In the genomic region with DNA sequence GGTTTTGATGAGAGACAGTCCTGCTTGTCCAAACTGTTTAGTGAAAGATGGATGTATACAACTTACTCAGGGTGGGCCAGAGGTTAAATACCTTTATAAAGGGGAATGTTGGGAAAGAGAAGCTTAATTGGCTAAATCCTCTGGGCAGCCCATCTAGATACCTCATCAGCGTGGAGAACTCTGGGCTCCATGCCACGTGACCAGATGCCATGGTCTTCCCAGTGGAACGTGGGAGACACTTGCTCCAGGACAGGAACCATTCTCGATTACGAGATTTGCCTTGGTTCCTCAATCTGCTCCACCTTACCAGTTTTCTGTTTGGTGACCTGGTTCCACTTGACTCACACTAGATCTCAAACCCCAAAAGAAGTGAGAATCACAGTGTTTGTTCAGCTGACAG, we compare ENCODE assay signal across 19 mouse cellular contexts.
A peak's percentile ranks its signal among the peaks of the same experiment; 100 is the strongest.
DNase-seq lines count a peak whose midpoint lies in the region; ATAC-seq and TF ChIP-seq lines count a peak whose summit lies in the region.
"Had no signal": no experiment of that assay in that cellular context is flagged by ENCODE, and none has a peak within 500 bp of the region (broad histone marks: within the 10 kb centered on the region; RNA-seq: fewer than 3 reads in every experiment).

No protein-coding gene starts in this region.

- H3K79me3 ChIP-seq in C2C12 (ENCODE audit: low read depth), result no peaks in the 10 kb centered on the region

- H3ac ChIP-seq in C2C12 (ENCODE audit: control insufficient read depth, insufficient read length, low read depth), result no peak overlapping the region

- H3K79me2 ChIP-seq in C2C12 (ENCODE audit: control insufficient read depth, insufficient read depth), result no peaks in the 10 kb centered on the region

- peak; percentile 79 to 82 for DNase-seq in cerebellum, postnatal 10 days
- DNase-seq in cerebellum, adult 9-10 months, result no peak
- no peak for DNase-seq in frontal cortex, postnatal 36 days (ENCODE audit: low spot score in 2 of 2)
- DNase-seq in brain, adult 2 months (ENCODE audit: low read depth, low spot score), result peak; percentile 63
- DNase-seq in adrenal gland, adult 8-10 months, result no peak
- DNase-seq: adrenal gland, postnatal 10 days; B cell, adult 2 months; cerebellum, adult 9-11 months; forebrain, postnatal 0 days; gastrocnemius, postnatal 36 days; heart, adult 11 months; heart, postnatal 4 days; kidney, adult 2 months had no signal

- H3K27me3 ChIP-seq in C2C12 (ENCODE audit: control insufficient read depth, insufficient read depth, insufficient read length), result no peaks in the 10 kb centered on the region
- H3K27me3 ChIP-seq: embryonic facial prominence, embryonic 12.5 days; heart, embryonic 13.5 days; hindbrain, embryonic 13.5 days; intestine, embryonic 15.5 days had no signal

- H3K36me3 ChIP-seq in C2C12 (ENCODE audit: control insufficient read depth, insufficient read depth), result peaks cover 77% of the 10 kb centered on the region

- TF ChIP-seq CTCF in C2C12 (IDR thresholded peaks at IDR 0.05; ENCODE audit: control insufficient read depth, insufficient read depth, insufficient read length), result no peak

- peak; percentile 10; the same call in 1 of the 2 replicates for ATAC-seq in frontal cortex, adult (ENCODE audit: low TSS enrichment)
- ATAC-seq: forebrain, postnatal 0 days; intestine, embryonic 15.5 days had no signal

- H3K4me3 ChIP-seq in C2C12 (ENCODE audit: insufficient read depth, poor library complexity, severe bottlenecking), result no peak overlapping the region
- H3K4me3 ChIP-seq: embryonic facial prominence, embryonic 12.5 days; heart, embryonic 13.5 days; hindbrain, embryonic 13.5 days; intestine, embryonic 15.5 days had no signal

TF ChIP-seq in C2C12, 6 proteins besides CTCF, POLR2A, EP300 and RAD21:
- no peak for TF ChIP-seq MAX (IDR thresholded peaks at IDR 0.05)
- no peak for TF ChIP-seq MYOD1 (IDR thresholded peaks at IDR 0.05; ENCODE audit: control insufficient read depth, insufficient read length, low read depth)
- no peak for TF ChIP-seq MYOG (IDR thresholded peaks at IDR 0.05; ENCODE audit: control insufficient read depth, extremely low read depth, insufficient read length)
- no peak for TF ChIP-seq CEBPB (IDR thresholded peaks at IDR 0.05; ENCODE audit: low read depth)
- peak; percentile 8 for TF ChIP-seq USF1 (IDR thresholded peaks at IDR 0.05; ENCODE audit: low read depth)

Comparison
In these comparisons a context has a peak if more than half of its experiments do, and no peak if none do; other contexts are left out.
1. DNase-seq: peak in cerebellum, postnatal 10 days (2 of 2) and brain, adult 2 months (single experiment); none in cerebellum, adult 9-10 months (single experiment), frontal cortex, postnatal 36 days (0 of 2) and adrenal gland, adult 8-10 months (single experiment).